Mouse (Mus musculus): ENCODE results near the gene Wdr1.

Wdr1 gene

GRCm38 (mm10) chr5:38544423-38545415 lies 18.3 kb downstream of the Wdr1 start:
- no peak for DNase-seq (ENCODE audit: low spot score in 2 of 2)

DNA sequence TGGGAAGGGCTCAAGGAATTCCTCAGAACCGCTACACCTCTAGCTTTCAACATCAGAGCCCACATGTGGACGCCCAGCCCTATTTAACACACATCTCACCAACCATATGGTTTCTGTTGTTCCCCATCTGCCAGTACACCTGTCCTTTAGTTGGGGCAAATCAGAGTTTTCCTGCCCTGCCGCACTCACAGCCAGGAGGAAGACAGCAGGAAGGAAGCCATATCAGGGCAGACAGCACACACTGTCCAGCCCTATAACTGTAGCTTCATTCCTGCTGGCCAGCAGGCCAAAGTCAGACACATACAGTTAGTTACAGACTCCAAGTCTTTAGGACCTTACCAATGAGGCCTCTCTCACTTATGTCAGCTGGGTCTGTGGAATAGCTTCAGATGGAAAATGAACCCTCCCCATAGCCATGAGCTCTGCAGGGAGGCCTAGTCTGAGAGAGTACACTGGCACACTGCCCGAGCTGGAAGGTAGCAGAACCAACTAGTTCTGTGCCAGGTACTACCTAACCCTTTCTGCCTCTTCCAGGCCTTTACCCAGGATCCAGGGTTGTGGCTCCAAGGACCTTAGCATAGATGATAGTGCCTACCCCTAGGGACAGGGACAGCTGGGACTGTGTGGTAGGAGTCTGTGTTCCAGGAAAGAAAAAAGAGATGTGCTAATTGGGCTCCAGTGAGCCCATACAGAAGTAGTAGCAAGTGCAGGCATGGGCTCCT lies 19.4 kb downstream of the Wdr1 start:
- no peak for DNase-seq (ENCODE audit: low spot score in 2 of 2)

- no peak for DNase-seq (ENCODE audit: low spot score in 2 of 2)
Observed at GRCm38 (mm10) chr5:38541728-38542127, 21.3 kb downstream of the Wdr1 start.

DNA sequence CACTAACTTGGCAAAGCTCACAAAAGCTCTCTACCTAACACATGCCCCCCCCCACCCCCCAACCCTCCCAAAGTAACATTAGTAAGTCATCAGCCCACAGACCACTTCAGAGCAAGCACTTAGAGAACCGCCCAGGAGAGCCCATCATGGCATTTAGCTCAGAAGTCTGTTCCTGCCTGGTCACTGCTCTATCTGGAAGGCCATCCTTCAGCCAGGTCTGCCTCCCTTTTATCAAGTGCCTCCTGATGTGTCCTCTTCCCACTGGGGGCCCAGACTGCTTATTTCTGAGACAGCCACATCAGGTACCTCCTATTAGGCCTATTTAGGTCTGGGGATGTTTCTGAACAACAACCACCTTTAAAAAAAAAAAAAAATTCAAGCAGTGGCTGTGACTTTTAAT lies 22.1 kb downstream of the Wdr1 start:
- no peak for DNase-seq (ENCODE audit: low spot score in 2 of 2)

- no peak for DNase-seq (ENCODE audit: low spot score in 2 of 2)
Observed at GRCm38 (mm10) chr5:38538508-38538907, 24.5 kb downstream of the Wdr1 start.

- no peak for DNase-seq (ENCODE audit: low spot score in 2 of 2)
Observed at GRCm38 (mm10) chr5:38537845-38538244, 25.2 kb downstream of the Wdr1 start.

DNA sequence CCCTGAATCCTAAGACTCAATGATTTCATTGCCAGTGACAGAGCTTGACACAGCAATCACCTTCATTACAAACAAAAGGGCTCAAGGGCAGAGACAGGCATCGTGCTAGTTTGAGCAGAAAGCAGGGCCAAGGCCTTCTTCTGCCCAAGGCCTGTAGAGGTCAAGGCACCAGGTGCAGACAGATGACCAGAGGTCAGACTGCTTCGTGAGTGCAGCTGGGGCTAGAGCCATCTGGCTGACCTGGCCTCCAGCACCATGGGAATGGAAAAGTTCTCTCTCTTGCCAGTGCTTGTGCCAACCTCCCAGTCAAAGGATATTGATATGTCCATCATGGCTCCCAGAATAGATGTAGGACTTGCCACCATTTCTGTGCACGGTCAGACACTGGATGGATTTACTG lies 26.2 kb downstream of the Wdr1 start:
- no peak for DNase-seq (ENCODE audit: low spot score in 2 of 2)

- DNase-seq (ENCODE audit: low spot score in 2 of 2) = no peak
Observed at GRCm38 (mm10) chr5:38532084-38532483, 30.9 kb downstream of the Wdr1 start.

- no peak for DNase-seq (ENCODE audit: low spot score in 2 of 2)
Observed at GRCm38 (mm10) chr5:38529724-38530428, 33.1 kb downstream of the Wdr1 start.

GRCm38 (mm10) chr5:38522977-38523376 lies 40.0 kb downstream of the Wdr1 start:
- DNase-seq (ENCODE audit: low spot score in 2 of 2) = no peak

GRCm38 (mm10) chr5:38520838-38521237 lies 42.2 kb downstream of the Wdr1 start:
- no peak for DNase-seq (ENCODE audit: low spot score in 2 of 2)

DNA sequence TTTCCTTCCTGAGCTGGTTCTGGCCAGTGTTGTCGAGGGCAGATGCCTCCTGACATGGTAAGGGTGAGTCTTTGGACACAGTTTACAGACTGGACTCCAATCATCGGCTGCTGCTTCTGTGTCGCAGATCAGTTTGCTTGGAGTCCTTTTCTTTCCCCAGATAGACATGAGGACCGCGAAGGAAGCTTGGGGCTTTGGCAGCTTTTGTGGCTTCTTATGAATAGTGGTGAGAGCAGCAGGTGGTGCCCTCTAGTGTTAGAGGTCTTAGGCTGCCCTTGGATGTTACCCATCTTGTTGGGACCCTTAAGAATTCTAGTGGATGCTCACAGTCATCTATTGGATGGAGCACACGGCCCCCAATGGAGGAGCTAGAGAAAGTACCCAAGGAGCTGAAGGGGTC lies 46.8 kb downstream of the Wdr1 start:
- DNase-seq (ENCODE audit: low spot score in 2 of 2) = peak; percentile 13 to 45

GRCm38 (mm10) chr5:38512991-38513390 lies 50.0 kb downstream of the Wdr1 start:
- no peak for DNase-seq (ENCODE audit: low spot score in 2 of 2)

DNA sequence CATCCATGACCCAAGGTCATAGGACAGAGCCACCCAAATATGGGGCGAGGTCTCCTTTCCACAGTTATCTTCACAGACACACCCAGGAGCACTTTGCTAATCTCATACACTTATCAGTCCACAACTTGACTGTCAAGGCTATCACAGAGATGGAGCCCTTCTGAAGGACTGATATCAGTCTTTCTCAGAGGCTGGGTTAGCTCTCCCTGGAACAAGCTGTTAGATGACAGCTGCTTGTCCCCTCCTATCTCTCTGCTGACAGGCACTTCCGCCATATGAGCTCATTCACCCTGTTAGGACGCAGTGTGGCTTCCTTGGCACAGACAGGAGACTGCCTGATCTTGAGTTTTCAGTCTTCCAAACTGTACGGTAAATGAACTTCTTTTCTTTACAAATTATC lies 53.5 kb downstream of the Wdr1 start:
- DNase-seq (ENCODE audit: low spot score in 2 of 2) = no peak

GRCm38 (mm10) chr5:38505435-38505765 lies 57.6 kb downstream of the Wdr1 start:
- no peak for DNase-seq (ENCODE audit: low spot score in 2 of 2)

- DNase-seq (ENCODE audit: low spot score in 2 of 2) = no peak
Observed at GRCm38 (mm10) chr5:38504747-38505434, 58.1 kb downstream of the Wdr1 start.

GRCm38 (mm10) chr5:38504116-38504515 lies 58.9 kb downstream of the Wdr1 start:
- DNase-seq (ENCODE audit: low spot score in 2 of 2) = no peak

GRCm38 (mm10) chr5:38502992-38503391 lies 60.0 kb downstream of the Wdr1 start, which contains the start of gene Slc2a9:
TSS of gene Slc2a9 (minus strand) at chr5:38503143.
- no peak for DNase-seq (ENCODE audit: low spot score in 2 of 2)

DNA sequence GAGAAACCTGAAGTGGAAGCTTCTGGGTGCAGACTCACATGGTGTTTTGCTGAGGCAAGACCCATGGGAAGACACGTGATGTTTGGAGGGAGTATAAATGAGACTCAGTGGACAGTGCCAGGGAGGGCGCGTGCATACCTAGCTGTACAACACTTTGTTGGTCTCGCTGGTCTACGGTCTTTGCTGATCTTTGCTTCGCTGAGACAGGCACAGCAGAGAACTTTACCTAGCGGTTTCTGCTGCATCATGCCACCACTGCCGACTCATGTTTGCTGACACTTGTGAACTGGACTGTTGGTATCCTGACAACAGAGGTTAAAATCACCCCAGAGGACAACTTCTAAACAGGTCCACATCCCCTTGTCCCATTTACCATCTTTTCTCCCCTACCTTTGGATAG lies 63.0 kb downstream of the Wdr1 start:
- DNase-seq (ENCODE audit: low spot score in 2 of 2) = no peak

- no peak for DNase-seq (ENCODE audit: low spot score in 2 of 2)
Observed at GRCm38 (mm10) chr5:38499316-38499811, 63.7 kb downstream of the Wdr1 start.

- DNase-seq (ENCODE audit: low spot score in 2 of 2) = no peak
Observed at GRCm38 (mm10) chr5:38498479-38498878, 64.5 kb downstream of the Wdr1 start.
